Mouse (Mus musculus) stomach, embryonic 15.5 days (tissue): Measurements from ENCODE around the gene Klf15. TPM values are rescaled to one million over a fixed set of nuclear protein-coding genes. Genes with fewer than 3 reads are reported as not detected.

ENCODE experiments used
- ATAC-seq: fragments of 200-750 bp; cut with Nextera tagmentation; 2 replicates; pipeline ENCODE4 v1.8.0; 2017; ENCODE audit warnings: low read depth, moderate number of reproducible peaks, moderate TSS enrichment; ENCODE audit not compliant: insufficient read depth, low FRiP score
- H3K27ac ChIP-seq: fragments of 300-500 bp; sonication (generic); 2 replicates; pipeline ENCODE4 v1.5.1; 2015; ENCODE audit warnings: mild to moderate bottlenecking, inconsistent platforms
- H3K27me3 ChIP-seq: fragments of 300-500 bp; sonication (generic); replicated peaks from 2 replicates; pipeline ENCODE4 v1.6.1; 2015; ENCODE audit warnings: inconsistent platforms
- H3K36me3 ChIP-seq: fragments of 300-500 bp; sonication (generic); 2 replicates; pipeline ENCODE4 v1.6.1; 2015; ENCODE audit warnings: inconsistent platforms
- H3K4me1 ChIP-seq: fragments of 300-500 bp; sonication (generic); 2 replicates; pipeline ENCODE4 v1.6.1; 2015; ENCODE audit warnings: inconsistent platforms
- H3K4me2 ChIP-seq: fragments of 300-500 bp; sonication (generic); 2 replicates; pipeline ENCODE4 v1.6.1; 2015; ENCODE audit warnings: mild to moderate bottlenecking, inconsistent platforms
- H3K4me3 ChIP-seq: fragments of 300-500 bp; sonication (generic); replicated peaks from 2 replicates; pipeline ENCODE4 v1.5.1; 2015; ENCODE audit warnings: inconsistent platforms
- H3K9ac ChIP-seq: fragments of 300-500 bp; sonication (generic); 2 replicates; pipeline ENCODE4 v1.6.1; 2015; ENCODE audit warnings: inconsistent platforms
- H3K9me3 ChIP-seq: fragments of 300-500 bp; sonication (generic); 2 replicates; pipeline ENCODE4 v1.6.1; 2016; ENCODE audit warnings: inconsistent platforms
- WGBS: fragments of 180-500 bp; shearing (Covaris S2); methylation state at CpG from one replicate; pipeline ENCODE4 v1.1.7; 2015; 5-methylcytosine and 5-hydroxymethylcytosine counted together
- polyA plus RNA-seq: library from polyadenylated mRNA; unstranded; fragments of >200 nt; fragmentation: Nextera tagmentation; extraction: Ambion mirVana; gene quantifications from 2 replicates; pipeline ENCODE4 v1.2.1, GENCODE M21; 2015

Klf15 gene
- polyA plus RNA-seq, 1 experiment from 2014 or later = 11.5 TPM

GRCm38 (mm10) chr6:90450179-90450578 lies 12.2 kb upstream of the Klf15 start:
- Histone ChIP-seq H3K27ac (no peak overlapping the region), H3K4me1 (no peaks in the 10 kb centered on the region), H3K9ac (no peak overlapping the region), H3K36me3 (no peaks in the 10 kb centered on the region), H3K4me3 (no peak overlapping the region), H3K4me2 (no peak overlapping the region), H3K9me3 (no peaks in the 10 kb centered on the region), H3K27me3 (no peaks in the 10 kb centered on the region)
- 26% methylated on average over 7 of the region's 7 CpGs for WGBS
- peak; percentile 14; the same call in 1 of the 2 replicates for ATAC-seq

GRCm38 (mm10) chr6:90450697-90451096 lies 11.7 kb upstream of the Klf15 start:
- no peak overlapping the region for H3K4me2 ChIP-seq
- H3K36me3 ChIP-seq = no peaks in the 10 kb centered on the region
- no peak overlapping the region for H3K9ac ChIP-seq
- H3K27me3 ChIP-seq = no peaks in the 10 kb centered on the region
- no peak overlapping the region for H3K27ac ChIP-seq
- H3K4me1 ChIP-seq = no peaks in the 10 kb centered on the region
- ATAC-seq = no peak
- no peaks in the 10 kb centered on the region for H3K9me3 ChIP-seq
- WGBS = 73% methylated on average over 5 of the region's 5 CpGs
- no peak overlapping the region for H3K4me3 ChIP-seq

- 83% methylated on average over 5 of the region's 5 CpGs for WGBS
- Histone ChIP-seq H3K27ac (no peak overlapping the region), H3K4me2 (no peak overlapping the region), H3K27me3 (no peaks in the 10 kb centered on the region), H3K9ac (no peak overlapping the region), H3K9me3 (no peaks in the 10 kb centered on the region), H3K4me3 (no peak overlapping the region), H3K36me3 (no peaks in the 10 kb centered on the region), H3K4me1 (no peaks in the 10 kb centered on the region)
- no peak for ATAC-seq
Observed at GRCm38 (mm10) chr6:90451512-90451911, 10.9 kb upstream of the Klf15 start.

- no peak overlapping the region for H3K4me3 ChIP-seq
- no peak overlapping the region for H3K27ac ChIP-seq
- H3K9ac ChIP-seq = no peak overlapping the region
- H3K4me2 ChIP-seq = no peak overlapping the region
- no peaks in the 10 kb centered on the region for H3K36me3 ChIP-seq
- no peaks in the 10 kb centered on the region for H3K27me3 ChIP-seq
- ATAC-seq = no peak
- H3K4me1 ChIP-seq = no peaks in the 10 kb centered on the region
- no peaks in the 10 kb centered on the region for H3K9me3 ChIP-seq
Observed at GRCm38 (mm10) chr6:90452603-90453002, 9.8 kb upstream of the Klf15 start.

- Histone ChIP-seq H3K4me2 (no peak overlapping the region), H3K27me3 (no peaks in the 10 kb centered on the region), H3K9ac (no peak overlapping the region), H3K4me3 (no peak overlapping the region), H3K36me3 (no peaks in the 10 kb centered on the region), H3K9me3 (no peaks in the 10 kb centered on the region), H3K27ac (no peak overlapping the region), H3K4me1 (no peaks in the 10 kb centered on the region)
- WGBS = 84% methylated on average over 5 of the region's 5 CpGs
- ATAC-seq = no peak
Observed at GRCm38 (mm10) chr6:90453751-90454150, 8.6 kb upstream of the Klf15 start.

- Histone ChIP-seq H3K27me3 (peaks cover 19% of the 10 kb centered on the region), H3K9me3 (no peaks in the 10 kb centered on the region), H3K4me1 (no peaks in the 10 kb centered on the region), H3K4me2 (no peak overlapping the region), H3K27ac (no peak overlapping the region), H3K9ac (no peak overlapping the region), H3K36me3 (no peaks in the 10 kb centered on the region), H3K4me3 (no peak overlapping the region)
- ATAC-seq = no peak
- 60% methylated on average over 2 of the region's 2 CpGs for WGBS
Observed at GRCm38 (mm10) chr6:90457421-90457820, 5.0 kb upstream of the Klf15 start.

GRCm38 (mm10) chr6:90461181-90461580 lies 1.2 kb upstream of the Klf15 start:
- H3K27ac ChIP-seq = no peak overlapping the region
- no peak overlapping the region for H3K4me3 ChIP-seq
- peaks cover 19% of the 10 kb centered on the region for H3K27me3 ChIP-seq
- 46% methylated on average over 2 of the region's 2 CpGs for whole genome bisulfite sequencing
- no peak overlapping the region for H3K9ac ChIP-seq
- H3K9me3 ChIP-seq = no peaks in the 10 kb centered on the region
- H3K4me2 ChIP-seq = no peak overlapping the region
- H3K4me1 ChIP-seq = peaks cover 7% of the 10 kb centered on the region; the same call in 1 of the 2 replicates
- H3K36me3 ChIP-seq = no peaks in the 10 kb centered on the region
- ATAC-seq = no peak

- peaks cover 19% of the 10 kb centered on the region for H3K27me3 ChIP-seq
- no peak overlapping the region for H3K27ac ChIP-seq
- WGBS = 21% methylated on average over 12 of the region's 12 CpGs
- peak overlapping the region; percentile 65 for H3K4me3 ChIP-seq
- H3K9me3 ChIP-seq = no peaks in the 10 kb centered on the region
- peak overlapping the region; percentile 100 for H3K4me2 ChIP-seq
- no peak overlapping the region for H3K9ac ChIP-seq
- ATAC-seq = no peak
- H3K4me1 ChIP-seq = peaks cover 11% of the 10 kb centered on the region; the same call in 1 of the 2 replicates
- H3K36me3 ChIP-seq = no peaks in the 10 kb centered on the region
Observed at GRCm38 (mm10) chr6:90461771-90462170, 605 bp upstream of the Klf15 start.

- Histone ChIP-seq H3K4me3 (peak overlapping the region; percentile 65), H3K27ac (peak overlapping the region; percentile 31), H3K4me1 (peaks cover 11% of the 10 kb centered on the region; the same call in 1 of the 2 replicates), H3K36me3 (no peaks in the 10 kb centered on the region), H3K9me3 (no peaks in the 10 kb centered on the region), H3K9ac (peak overlapping the region; percentile 58), H3K27me3 (peaks cover 19% of the 10 kb centered on the region), H3K4me2 (peak overlapping the region; percentile 100)
- WGBS = under 1% methylated on average over 38 of the region's 38 CpGs
- no peak for ATAC-seq
Observed at GRCm38 (mm10) chr6:90462841-90463227, 458 bp downstream of the Klf15 start.

GRCm38 (mm10) chr6:90463228-90463862 lies 969 bp downstream of the Klf15 start:
- Histone ChIP-seq H3K36me3 (no peaks in the 10 kb centered on the region), H3K27ac (peak overlapping the region; percentile 31), H3K4me2 (peak overlapping the region; percentile 100), H3K4me3 (peak overlapping the region; percentile 65), H3K9ac (peak overlapping the region; percentile 58; the same call in 1 of the 2 replicates), H3K9me3 (no peaks in the 10 kb centered on the region), H3K4me1 (peaks cover 11% of the 10 kb centered on the region; the same call in 1 of the 2 replicates), H3K27me3 (peaks cover 19% of the 10 kb centered on the region)
- peak; percentile 89 for ATAC-seq
- under 1% methylated on average over 31 of the region's 31 CpGs for WGBS

- H3K9ac ChIP-seq = no peak overlapping the region
- WGBS = 36% methylated on average over 7 of the region's 7 CpGs
- ATAC-seq = no peak
- no peak overlapping the region for H3K27ac ChIP-seq
- H3K36me3 ChIP-seq = no peaks in the 10 kb centered on the region
- H3K4me3 ChIP-seq = peak overlapping the region; percentile 65
- H3K27me3 ChIP-seq = peaks cover 19% of the 10 kb centered on the region
- H3K4me2 ChIP-seq = peak overlapping the region; percentile 100
- H3K9me3 ChIP-seq = no peaks in the 10 kb centered on the region
- H3K4me1 ChIP-seq = peaks cover 11% of the 10 kb centered on the region; the same call in 1 of the 2 replicates
Observed at GRCm38 (mm10) chr6:90463890-90464421, 1.6 kb downstream of the Klf15 start.

- 93% methylated on average over 11 of the region's 11 CpGs for WGBS
- H3K27ac ChIP-seq = no peak overlapping the region
- H3K4me3 ChIP-seq = no peak overlapping the region
- no peak for ATAC-seq
- H3K36me3 ChIP-seq = no peaks in the 10 kb centered on the region
- no peak overlapping the region for H3K9ac ChIP-seq
- peaks cover 19% of the 10 kb centered on the region for H3K27me3 ChIP-seq
- H3K9me3 ChIP-seq = no peaks in the 10 kb centered on the region
- H3K4me2 ChIP-seq = no peak overlapping the region
- H3K4me1 ChIP-seq = peaks cover 11% of the 10 kb centered on the region; the same call in 1 of the 2 replicates
Observed at GRCm38 (mm10) chr6:90465028-90465640, 2.8 kb downstream of the Klf15 start.
